Mouse (Mus musculus) midbrain, embryonic 10.5 days (tissue): Measurements from ENCODE around the gene Jph3. TPM values are rescaled to one million over a fixed set of nuclear protein-coding genes. Genes with fewer than 3 reads are reported as not detected.

Source experiments
- DNase-seq: peaks from one replicate; pipeline ENCODE4 v3.0.0-alpha.2; 2017; ENCODE audit warnings: low spot score
- H3K27ac ChIP-seq: fragments of 300-500 bp; sonication (generic); replicated peaks from 2 replicates; pipeline ENCODE4 v1.5.1; 2016; ENCODE audit warnings: mild to moderate bottlenecking
- H3K27me3 ChIP-seq: fragments of 300-500 bp; sonication (generic); 2 replicates; pipeline ENCODE4 v1.6.1; 2016; ENCODE audit warnings: low read depth, mild to moderate bottlenecking; ENCODE audit not compliant: poor library complexity, severe bottlenecking
- H3K36me3 ChIP-seq: fragments of 300-500 bp; sonication (generic); 2 replicates; pipeline ENCODE4 v1.6.1; 2016; ENCODE audit warnings: mild to moderate bottlenecking, moderate library complexity
- H3K4me1 ChIP-seq: fragments of 300-500 bp; sonication (generic); 2 replicates; pipeline ENCODE4 v1.6.1; 2016
- H3K4me3 ChIP-seq: fragments of 300-500 bp; sonication (generic); 2 replicates; pipeline ENCODE4 v1.5.1; 2016; ENCODE audit warnings: mild to moderate bottlenecking, moderate library complexity
- H3K9me3 ChIP-seq: fragments of 300-500 bp; sonication (generic); replicated peaks from 2 replicates; pipeline ENCODE4 v1.6.1; 2016; ENCODE audit warnings: mild to moderate bottlenecking
- WGBS: fragments of 180-500 bp; shearing (Covaris S2); methylation state at CpG from one replicate; pipeline ENCODE4 v1.1.7; 2016; 5-methylcytosine and 5-hydroxymethylcytosine counted together
- polyA plus RNA-seq: library from polyadenylated mRNA; unstranded; fragments of >200 nt; fragmentation: Nextera tagmentation; extraction: Ambion mirVana; gene quantifications from 2 replicates; pipeline ENCODE4 v1.2.1, GENCODE M21; 2016

The Jph3 gene
- polyA plus RNA-seq, 1 experiment from 2014 or later = 11.9 TPM

DNA sequence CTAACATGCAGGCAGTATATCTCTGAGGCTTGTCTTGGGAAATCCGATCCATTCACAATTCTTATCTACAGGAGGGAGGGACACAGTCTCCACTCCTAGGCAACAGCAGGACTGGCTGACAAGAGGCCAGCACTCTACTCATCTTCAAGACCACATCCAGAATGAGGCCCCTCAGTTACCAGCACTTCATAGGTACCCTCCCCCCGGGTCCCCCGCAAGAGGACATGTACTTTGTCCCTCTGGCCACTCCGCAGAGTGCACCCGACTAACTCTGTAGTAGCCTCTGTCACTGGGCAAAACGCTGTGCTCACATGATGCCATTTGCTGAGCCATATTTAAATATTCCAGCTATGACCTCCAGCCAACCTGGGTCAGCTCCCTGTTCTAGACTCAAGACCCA is 69.0 kb downstream of the Jph3 start:
- peaks cover 96% of the 10 kb centered on the region for H3K36me3 ChIP-seq

DNA sequence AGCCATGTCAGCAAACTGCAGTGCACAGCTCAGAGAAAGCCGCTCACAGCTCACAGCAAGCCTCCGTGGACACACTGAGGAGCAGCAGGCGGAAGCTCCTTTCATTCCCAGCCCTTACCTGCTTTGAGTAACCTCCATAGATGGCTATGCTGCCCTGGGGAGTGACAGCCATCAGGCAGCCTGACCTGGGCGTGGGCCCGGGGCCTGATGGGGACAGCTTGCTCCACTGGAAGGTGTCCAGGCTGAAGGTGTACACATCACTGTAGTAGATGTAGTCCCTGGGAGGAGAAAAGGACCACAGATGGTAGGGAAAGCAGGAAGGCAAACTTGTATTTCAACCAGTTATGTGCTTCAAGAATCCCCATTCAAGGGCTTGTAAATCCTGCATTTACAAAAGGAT is 75.4 kb downstream of the Jph3 start:
- H3K9me3 ChIP-seq = no peaks in the 10 kb centered on the region
- DNase-seq = no peak
- H3K4me1 ChIP-seq = 0 out of 2 replicates have a peak, but pooled peaks cover 4% of the 10 kb centered on the region
- H3K36me3 ChIP-seq = peaks cover 78% of the 10 kb centered on the region
- H3K27ac ChIP-seq = no peak overlapping the region
- no peak overlapping the region for H3K4me3 ChIP-seq
- no peaks in the 10 kb centered on the region for H3K27me3 ChIP-seq
- WGBS = 95% methylated on average over 5 of the region's 5 CpGs

More for the DNA sequence above, 69.0 kb downstream of the Jph3 start:
- H3K4me3 ChIP-seq = no peak overlapping the region
- no peaks in the 10 kb centered on the region for H3K9me3 ChIP-seq
- no peaks in the 10 kb centered on the region for H3K4me1 ChIP-seq
- H3K27ac ChIP-seq = no peak overlapping the region
- WGBS = 93% methylated on average over 6 of the region's 6 CpGs
- H3K27me3 ChIP-seq = no peaks in the 10 kb centered on the region
- DNase-seq = no peak

DNA sequence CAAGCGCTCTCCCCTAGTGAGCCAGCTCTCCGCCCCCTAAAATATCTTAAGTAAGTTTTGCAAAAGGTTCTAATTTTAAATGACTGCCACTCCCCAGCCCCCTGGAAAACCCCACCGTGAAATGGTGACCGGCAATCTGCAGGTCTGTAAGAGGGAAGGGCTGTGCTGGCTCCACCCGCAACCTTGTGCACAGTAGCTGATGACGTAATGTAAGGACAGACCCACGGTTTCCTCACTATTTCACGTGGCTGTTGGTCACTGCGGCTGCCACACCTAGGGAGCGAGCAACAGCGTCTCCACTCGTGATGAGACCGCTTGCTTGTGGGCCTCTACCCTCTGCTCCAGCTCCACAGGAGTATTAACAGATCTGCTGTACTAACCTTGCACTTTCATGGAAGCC is 76.7 kb downstream of the Jph3 start:
- WGBS = 95% methylated on average over 13 of the region's 13 CpGs

DNA sequence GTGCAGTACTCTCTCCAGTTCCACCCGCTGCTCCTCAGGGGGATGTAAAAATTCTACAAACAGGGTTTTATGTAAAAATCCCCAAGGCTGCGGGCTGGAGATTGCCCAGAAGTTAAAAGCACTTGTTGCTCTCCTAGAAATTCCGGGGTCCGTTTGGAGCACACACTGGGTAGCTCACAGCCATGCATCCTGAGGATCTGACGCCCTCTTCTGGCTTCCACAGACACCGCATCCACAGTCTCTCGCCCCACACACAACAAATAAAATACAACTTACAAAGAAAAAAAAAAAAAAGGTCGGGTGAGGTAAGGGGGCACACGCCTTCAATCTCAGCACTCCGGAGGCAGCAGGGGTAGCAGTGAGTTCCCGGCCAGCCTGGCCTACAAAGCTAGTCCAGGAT is 78.6 kb downstream of the Jph3 start:
- WGBS = 77% methylated on average over 11 of the region's 11 CpGs
- Histone ChIP-seq H3K36me3 (peaks cover 77% of the 10 kb centered on the region), H3K27me3 (no peaks in the 10 kb centered on the region)

More for the DNA sequence above, 76.7 kb downstream of the Jph3 start:
- no peak overlapping the region for H3K27ac ChIP-seq
- H3K36me3 ChIP-seq = peaks cover 75% of the 10 kb centered on the region
- H3K9me3 ChIP-seq = no peaks in the 10 kb centered on the region
- no peak for DNase-seq
- H3K4me3 ChIP-seq = no peak overlapping the region
- H3K4me1 ChIP-seq = 0 out of 2 replicates have a peak, but pooled peaks cover 4% of the 10 kb centered on the region
- H3K27me3 ChIP-seq = no peaks in the 10 kb centered on the region

DNA sequence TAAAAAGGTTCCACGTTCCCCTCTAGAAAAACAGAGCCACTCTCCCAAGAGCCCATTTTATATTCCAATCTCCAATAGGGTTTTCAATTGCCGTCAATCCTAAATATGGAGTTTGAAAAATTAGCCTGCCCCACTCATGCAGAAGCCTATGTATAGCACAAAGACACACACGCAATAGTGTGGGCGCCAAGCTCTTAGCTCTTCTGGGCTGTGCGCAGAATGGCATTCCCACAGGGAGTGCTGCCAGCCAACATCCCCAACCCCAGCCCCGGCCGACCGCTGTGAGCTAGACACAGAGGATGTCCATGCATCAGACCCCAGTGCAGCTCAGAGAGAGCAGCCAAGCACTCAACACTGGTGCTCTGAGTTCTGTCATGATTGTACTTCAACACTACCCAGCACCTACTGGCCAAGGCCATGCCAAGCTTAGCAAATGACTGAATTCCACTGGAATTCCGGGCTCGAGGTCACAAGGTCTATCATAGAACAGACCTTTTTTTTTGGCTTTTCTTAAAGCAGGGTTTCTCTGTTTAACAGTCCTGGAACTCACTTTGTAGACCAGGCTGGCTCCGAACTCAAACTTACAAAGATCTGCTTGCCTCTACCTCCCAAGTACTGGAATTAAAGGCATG is 80.2 kb downstream of the Jph3 start:
- no peak overlapping the region for H3K4me3 ChIP-seq
- no peaks in the 10 kb centered on the region for H3K27me3 ChIP-seq
- peaks cover 78% of the 10 kb centered on the region for H3K36me3 ChIP-seq
- DNase-seq = no peak
- no peak overlapping the region for H3K27ac ChIP-seq
- no peaks in the 10 kb centered on the region for H3K9me3 ChIP-seq
- 0 out of 2 replicates have a peak, but pooled peaks cover 4% of the 10 kb centered on the region for H3K4me1 ChIP-seq
- WGBS = 95% methylated on average over 11 of the region's 11 CpGs

More for the DNA sequence above, 78.6 kb downstream of the Jph3 start:
- Histone ChIP-seq H3K4me3 (no peak overlapping the region), H3K9me3 (no peaks in the 10 kb centered on the region), H3K27ac (no peak overlapping the region), H3K4me1 (0 out of 2 replicates have a peak, but pooled peaks cover 4% of the 10 kb centered on the region)
- no peak for DNase-seq

DNA sequence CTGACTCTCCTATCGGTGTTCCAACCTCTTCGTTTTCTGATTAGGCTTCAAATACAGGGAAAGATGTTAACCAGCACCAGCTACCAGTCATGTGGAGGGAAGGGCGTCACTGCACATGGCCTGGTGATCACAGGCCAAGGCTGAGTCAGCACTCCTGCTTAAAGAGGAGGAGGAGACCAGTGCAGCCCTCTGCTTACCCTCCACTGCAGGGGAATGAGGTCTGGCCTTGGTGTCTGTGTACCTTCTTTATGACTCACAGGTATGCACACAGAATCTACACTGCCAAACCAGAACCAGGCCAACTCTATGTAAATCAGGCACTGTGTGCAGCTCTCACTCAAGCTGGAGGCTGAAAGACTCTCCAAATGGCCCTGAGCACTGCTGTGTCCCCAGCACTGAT is 82.1 kb downstream of the Jph3 start:
- peaks cover 78% of the 10 kb centered on the region for H3K36me3 ChIP-seq

DNA sequence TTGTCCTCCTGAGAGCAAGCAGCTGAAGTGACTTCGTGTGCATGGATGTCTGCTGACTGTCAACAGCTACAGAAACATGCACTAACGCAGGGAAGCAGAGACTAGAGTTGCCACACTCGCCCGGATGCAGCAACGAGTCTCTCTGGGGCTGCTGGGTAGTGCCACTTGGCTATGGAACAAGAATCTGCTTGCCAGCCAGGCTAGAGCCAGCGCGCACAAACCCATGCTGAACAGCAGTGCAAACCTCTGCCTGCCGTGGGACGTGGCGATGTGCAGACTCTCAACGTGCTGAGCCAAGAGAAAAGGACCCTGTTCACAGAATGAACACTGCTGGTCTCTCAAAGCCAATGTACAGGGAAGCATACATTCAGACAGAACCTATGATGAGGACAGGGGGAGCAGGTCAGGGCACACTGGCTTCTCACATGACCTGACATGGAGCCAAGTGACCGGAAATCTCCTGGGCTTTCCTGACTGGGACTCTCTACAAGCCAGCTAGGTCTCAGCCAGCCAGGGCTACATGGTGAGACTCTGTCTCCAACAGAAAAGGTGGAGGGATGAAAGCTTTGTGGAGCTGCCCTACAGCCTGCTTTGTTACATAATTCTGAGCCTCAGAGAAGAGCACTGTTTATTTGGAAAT is 82.6 kb downstream of the Jph3 start:
- Histone ChIP-seq H3K36me3 (peaks cover 76% of the 10 kb centered on the region), H3K4me1 (0 out of 2 replicates have a peak, but pooled peaks cover 4% of the 10 kb centered on the region), H3K4me3 (no peak overlapping the region), H3K9me3 (no peaks in the 10 kb centered on the region), H3K27me3 (no peaks in the 10 kb centered on the region), H3K27ac (no peak overlapping the region)
- WGBS = 94% methylated on average over 12 of the region's 12 CpGs
- no peak for DNase-seq

More for the DNA sequence above, 82.1 kb downstream of the Jph3 start:
- no peak for DNase-seq
- Histone ChIP-seq H3K4me3 (no peak overlapping the region), H3K4me1 (0 out of 2 replicates have a peak, but pooled peaks cover 4% of the 10 kb centered on the region), H3K9me3 (no peaks in the 10 kb centered on the region), H3K27ac (no peak overlapping the region), H3K27me3 (no peaks in the 10 kb centered on the region)
- 92% methylated on average over 3 of the region's 3 CpGs for WGBS

DNA sequence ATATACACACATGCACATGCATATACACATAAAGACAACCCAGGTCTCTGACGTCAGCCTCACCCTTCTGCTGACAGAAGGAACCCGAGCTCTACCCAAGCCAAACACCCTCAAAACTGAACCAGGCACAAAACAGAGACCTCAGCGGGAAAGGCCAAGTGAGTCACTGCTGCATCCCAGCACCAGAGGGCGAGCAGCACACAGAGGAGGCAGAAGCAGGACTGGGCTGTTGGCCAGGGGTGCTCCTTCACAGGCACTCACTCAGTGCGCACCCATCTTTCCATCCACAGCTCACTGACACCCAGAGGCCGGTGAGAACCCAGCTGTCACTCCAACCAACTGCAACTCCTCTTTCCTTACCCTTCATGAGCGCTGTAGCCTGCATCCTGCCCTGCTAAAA is 88.8 kb downstream of the Jph3 start:
- H3K4me3 ChIP-seq = no peak overlapping the region
- no peaks in the 10 kb centered on the region for H3K9me3 ChIP-seq
- H3K27me3 ChIP-seq = no peaks in the 10 kb centered on the region
- H3K4me1 ChIP-seq = no peaks in the 10 kb centered on the region
- DNase-seq = no peak
- H3K27ac ChIP-seq = no peak overlapping the region
- H3K36me3 ChIP-seq = peaks cover 80% of the 10 kb centered on the region
- WGBS = 80% methylated on average over 7 of the region's 7 CpGs

DNA sequence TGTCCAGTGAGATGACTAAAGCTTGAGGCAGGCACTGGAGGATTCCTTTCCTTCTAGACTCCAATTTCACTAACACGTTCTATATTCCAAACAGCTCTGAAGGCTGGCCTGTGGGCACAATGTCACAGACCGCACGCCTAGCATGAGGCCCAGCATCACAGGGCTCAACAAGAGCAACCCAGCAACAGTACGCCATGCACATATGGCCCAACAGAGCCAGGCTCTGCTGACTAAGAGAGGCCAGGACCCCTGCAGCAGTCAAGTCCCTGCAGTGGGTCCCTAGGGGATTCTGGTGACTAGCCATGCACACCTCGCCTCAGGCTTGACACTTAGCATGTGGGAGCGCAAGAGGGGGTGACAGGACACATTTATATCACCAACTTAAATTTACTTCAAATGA is 91.4 kb downstream of the Jph3 start:
- no peaks in the 10 kb centered on the region for H3K4me1 ChIP-seq
- peaks cover 54% of the 10 kb centered on the region for H3K36me3 ChIP-seq
- no peak for DNase-seq
- no peak overlapping the region for H3K4me3 ChIP-seq
- H3K27ac ChIP-seq = no peak overlapping the region
- no peaks in the 10 kb centered on the region for H3K9me3 ChIP-seq
- 97% methylated on average over 6 of the region's 6 CpGs for WGBS
- H3K27me3 ChIP-seq = no peaks in the 10 kb centered on the region

DNA sequence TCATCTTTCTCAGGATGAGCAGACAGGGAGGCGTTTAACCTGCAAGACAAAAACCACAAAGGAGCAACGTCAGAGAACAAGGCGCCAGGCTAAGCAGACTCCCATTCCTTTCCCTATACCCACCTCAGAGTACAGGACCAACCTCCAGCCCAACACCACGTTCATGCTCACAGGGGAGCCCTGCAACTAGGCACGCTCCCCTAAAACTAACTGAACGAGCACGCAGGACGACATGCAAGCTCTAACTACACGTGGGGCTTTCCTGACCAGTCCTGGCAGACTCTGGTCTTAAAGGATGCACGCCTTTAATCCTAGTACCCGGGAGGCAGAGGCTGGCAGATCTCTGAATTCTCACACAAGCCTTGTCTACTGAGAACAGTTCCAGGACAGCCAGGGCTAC is 91.9 kb downstream of the Jph3 start:
- DNase-seq = no peak
- H3K27me3 ChIP-seq = no peaks in the 10 kb centered on the region
- no peak overlapping the region for H3K4me3 ChIP-seq
- H3K27ac ChIP-seq = no peak overlapping the region
- peaks cover 50% of the 10 kb centered on the region for H3K36me3 ChIP-seq
- no peaks in the 10 kb centered on the region for H3K4me1 ChIP-seq
- no peaks in the 10 kb centered on the region for H3K9me3 ChIP-seq
- WGBS = 89% methylated on average over 11 of the region's 11 CpGs

DNA sequence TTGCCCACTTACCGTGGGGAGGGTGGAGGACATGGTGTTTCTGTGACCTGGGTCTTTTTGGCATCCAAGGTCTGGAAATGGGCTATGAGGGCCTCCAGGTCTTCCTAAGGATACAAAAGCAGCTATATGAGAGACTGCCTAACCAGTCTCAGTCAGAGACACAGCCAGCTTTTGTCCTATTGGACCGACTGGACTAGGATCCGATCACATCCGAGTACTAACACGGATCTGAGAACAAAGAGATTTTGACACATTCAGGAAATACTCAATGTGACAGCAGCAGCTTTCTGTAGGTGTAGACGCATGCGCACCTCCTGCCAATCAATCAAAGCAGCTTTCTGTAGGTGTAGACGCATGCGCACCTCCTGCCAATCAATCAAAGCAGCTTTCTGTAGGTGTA is 92.3 kb downstream of the Jph3 start:
- H3K27me3 ChIP-seq = no peaks in the 10 kb centered on the region
- H3K4me3 ChIP-seq = no peak overlapping the region
- H3K36me3 ChIP-seq = peaks cover 48% of the 10 kb centered on the region
- no peaks in the 10 kb centered on the region for H3K9me3 ChIP-seq
- DNase-seq = no peak
- no peaks in the 10 kb centered on the region for H3K4me1 ChIP-seq
- 94% methylated on average over 9 of the region's 9 CpGs for WGBS
- H3K27ac ChIP-seq = no peak overlapping the region

DNA sequence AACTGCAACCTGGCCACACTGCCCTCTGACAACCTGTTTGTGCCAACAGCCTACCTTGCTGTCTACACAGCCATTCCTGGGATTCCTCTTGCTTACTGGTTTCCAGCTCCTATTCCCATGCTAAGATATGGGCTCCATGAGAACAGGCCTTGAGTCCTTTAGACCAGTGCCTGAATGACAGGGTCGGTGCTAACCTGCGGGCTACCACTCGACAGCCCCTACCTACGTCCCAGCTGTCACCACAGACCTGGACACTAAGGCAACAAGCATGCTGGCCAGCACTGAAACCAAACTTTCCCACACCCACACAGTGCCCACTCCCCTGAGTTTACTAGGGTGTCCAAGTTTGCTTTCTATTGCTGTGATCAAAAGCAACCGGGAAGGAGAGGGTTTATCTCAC is 98.3 kb downstream of the Jph3 start:
- 98% methylated on average over 5 of the region's 5 CpGs for WGBS
- Histone ChIP-seq H3K36me3 (peaks cover 6% of the 10 kb centered on the region), H3K27me3 (no peaks in the 10 kb centered on the region; the same call in 1 of the 2 replicates), H3K27ac (no peak overlapping the region), H3K4me3 (peak overlapping the region; percentile 78; the same call in 1 of the 2 replicates), H3K4me1 (peaks cover 21% of the 10 kb centered on the region), H3K9me3 (no peaks in the 10 kb centered on the region)
- DNase-seq = no peak

DNA sequence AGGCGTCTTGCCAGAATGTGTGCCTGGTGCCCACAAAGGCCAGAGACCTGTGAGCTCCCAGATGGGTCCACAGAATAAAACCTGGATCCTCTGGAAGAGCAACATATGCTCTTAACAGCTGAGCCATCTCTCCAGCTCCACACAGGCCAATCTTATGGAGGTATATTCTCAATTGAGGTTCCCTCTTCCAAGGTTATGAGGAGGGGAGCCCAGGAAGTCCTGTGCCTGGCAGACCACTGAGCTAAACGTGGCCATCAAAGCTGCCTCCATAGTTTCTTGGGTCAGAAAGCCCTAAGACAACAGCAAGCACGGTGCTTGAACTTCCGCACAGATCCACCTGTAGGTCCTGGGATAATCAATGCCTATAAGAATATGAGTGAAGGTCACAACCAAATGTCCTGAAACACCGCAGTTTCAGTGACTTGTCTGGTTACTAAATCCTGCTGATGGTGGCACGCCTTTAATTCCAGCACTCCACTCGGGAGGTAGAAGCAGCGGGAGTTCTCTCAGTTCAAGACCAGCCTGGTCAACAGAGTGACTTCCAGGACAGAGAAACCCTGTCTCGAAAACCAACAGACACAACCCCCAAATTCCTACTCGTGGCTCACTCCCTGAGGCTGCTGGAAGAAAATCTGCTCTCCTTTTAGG is 99.1 kb downstream of the Jph3 start:
- H3K27ac ChIP-seq = peak overlapping the region; percentile 89
- peaks cover 21% of the 10 kb centered on the region for H3K4me1 ChIP-seq
- DNase-seq = no peak
- no peaks in the 10 kb centered on the region; the same call in 1 of the 2 replicates for H3K27me3 ChIP-seq
- no peaks in the 10 kb centered on the region for H3K9me3 ChIP-seq
- WGBS = 32% methylated on average over 10 of the region's 10 CpGs
- H3K4me3 ChIP-seq = peak overlapping the region; percentile 78
- H3K36me3 ChIP-seq = peaks cover 6% of the 10 kb centered on the region
